In the genomic region with DNA sequence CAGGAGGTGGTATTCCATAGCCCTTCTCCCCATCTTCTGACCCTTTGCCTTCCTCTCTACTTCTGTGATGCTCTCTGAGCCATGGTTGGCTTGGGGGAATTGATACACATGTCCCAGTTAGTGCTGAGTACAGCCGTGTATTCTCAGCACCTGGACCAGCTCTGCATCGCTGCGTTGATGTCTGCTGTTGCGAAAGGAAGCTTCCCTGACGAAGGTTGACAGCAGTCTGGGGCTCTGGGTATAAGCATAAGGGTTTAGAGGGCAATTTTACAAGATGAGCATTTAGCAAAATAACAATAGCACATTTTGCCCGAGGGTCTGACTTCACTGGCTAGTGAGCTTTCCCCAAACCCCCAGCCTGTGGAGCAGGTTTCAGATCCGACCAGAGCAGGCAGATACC, we compare ENCODE assay signal across 20 mouse cellular contexts. TPM values are rescaled to one million over a fixed set of nuclear protein-coding genes. Genes with fewer than 3 reads are reported as not detected.
DNase-seq lines count a peak whose midpoint lies in the region; ATAC-seq lines count a peak whose summit lies in the region.
"Had no signal": no experiment of that assay in that cellular context is flagged by ENCODE, and none has a peak within 500 bp of the region (broad histone marks: within the 10 kb centered on the region; RNA-seq: fewer than 3 reads in every experiment).

No protein-coding gene starts in this region.

- ATAC-seq in heart, embryonic 11.5 days (replicated peaks; ENCODE audit: insufficient number of reproducible peaks, low FRiP score, low TSS enrichment): no peak
- ATAC-seq: activated CD4-positive, CD25-positive, alpha-beta regulatory T cell, adult 4 months; CD4-positive, CD25-positive, alpha-beta regulatory T cell, adult 4 months; Patski had no signal

- H3K9me3 ChIP-seq in heart, embryonic 11.5 days (replicated peaks; ENCODE audit: control insufficient read depth, low read length): no peaks in the 10 kb centered on the region
- H3K9me3 ChIP-seq: G1E had no signal

- no peaks in the 10 kb centered on the region for H3K27me3 ChIP-seq in heart, embryonic 11.5 days (ENCODE audit: control insufficient read depth, insufficient read depth, low read length)
- H3K27me3 ChIP-seq: CH12.LX, Patski had no signal

- no peak overlapping the region for H3K4me2 ChIP-seq in heart, embryonic 11.5 days

- DNase-seq in heart, adult 11 months: peak; percentile 83
- peak; percentile 65 for DNase-seq in retina, postnatal 1 day
- no peak for DNase-seq in retina, embryonic 14.5 days (ENCODE audit: low spot score)
- DNase-seq: adrenal gland, adult 2 months; adrenal gland, adult 8-10 months; adrenal gland, postnatal 10 days; adrenal gland, postnatal 14 days; adrenal gland, postnatal 25 days; adrenal gland, postnatal 36 days; B cell, adult 2 months; cerebellum, adult 11 months; cerebellum, adult 11-12 months; cerebellum, adult 18-20 months had no signal

- H3K9ac ChIP-seq in heart, embryonic 11.5 days (ENCODE audit: low read depth, low read length): no peak overlapping the region

- H3K4me1 ChIP-seq in heart, embryonic 11.5 days (ENCODE audit: control insufficient read depth, insufficient read depth, low read length): peaks cover 1% of the 10 kb centered on the region

- H3K27ac ChIP-seq in heart, embryonic 11.5 days (ENCODE audit: low read depth, low read length): no peak overlapping the region

- 80% methylated on average over 7 of the region's 7 CpGs for WGBS in heart, embryonic 11.5 days (ENCODE audit: insufficient replicate concordance)

- no peaks in the 10 kb centered on the region; the same call in 1 of the 2 replicates for H3K36me3 ChIP-seq in heart, embryonic 11.5 days (ENCODE audit: control insufficient read depth, insufficient read depth, low read length)
- H3K36me3 ChIP-seq: G1E had no signal

- no peak overlapping the region for H3K4me3 ChIP-seq in heart, embryonic 11.5 days (ENCODE audit: low read depth, low read length)

RNA-seq across cellular contexts. Expression of gene Cd83, which starts 29.0 kb away (rescaled TPM):
- polyA plus RNA-seq in heart, embryonic 11.5 days (2014; fragmentation: Nextera tagmentation; extraction: Ambion mirVana): 2.2 and 2.4 TPM in 2 replicates
- polyA plus RNA-seq: C2C12, G1E, Patski had no signal
